Mouse (Mus musculus) right cerebral cortex, postnatal 25 days (tissue): ENCODE results near the gene 1110057P08Rik.
"Not testable (repeated sequence)": the region's sequence is repeated elsewhere in the genome, so short reads cannot be mapped to it uniquely, and the experiment has no call there.

ENCODE experiments used
- DNase-seq: peaks from one replicate; pipeline ENCODE4 v3.0.0; 2022

The 1110057P08Rik gene

GRCm38 (mm10) chr16:89174435-89174834 lies at the start of gene 1110057P08Rik:
Gene 1110057P08Rik, plus strand, starts transcription at chr16:89174735.
- no peak for DNase-seq

GRCm38 (mm10) chr16:89140551-89140950 lies 34.0 kb upstream of the 1110057P08Rik start, which contains the start of gene Gm6358:
Gene Gm6358, plus strand, starts transcription at chr16:89140851.
- no peak for DNase-seq

GRCm38 (mm10) chr16:89150786-89151185 lies 23.7 kb upstream of the 1110057P08Rik start, which contains the start of gene Gm10061:
Gene Gm10061, plus strand, starts transcription at chr16:89151086.
- no peak for DNase-seq

DNA sequence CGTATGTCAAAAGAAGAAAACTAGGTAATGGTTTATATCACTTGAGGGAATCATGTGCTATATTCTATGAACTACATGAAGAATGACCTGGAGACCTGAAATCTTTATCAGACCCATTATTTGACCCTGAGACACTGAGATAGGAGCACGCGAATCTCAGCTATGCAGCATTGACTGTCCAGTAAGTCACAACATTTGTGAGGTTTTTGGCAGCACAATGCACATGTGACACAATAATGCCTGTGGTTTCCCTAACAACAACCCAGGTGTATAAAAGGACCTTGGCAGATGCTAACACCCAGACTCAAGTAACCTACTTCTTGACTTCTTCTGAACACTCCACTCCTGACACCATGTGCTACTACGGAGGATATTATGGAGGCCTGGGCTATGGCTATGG lies 16.9 kb upstream of the 1110057P08Rik start, which contains the start of gene Gm9789:
Gene Gm9789 (plus strand): TSS at position 301 of the 400 bp plus-strand sequence.
- DNase-seq, result no peak

- not testable (repeated sequence) for DNase-seq
Observed at GRCm38 (mm10) chr16:89169190-89169589, 5.3 kb upstream of the 1110057P08Rik start, which contains the start of gene Gm7735. Gene Gm7735, plus strand, starts transcription at chr16:89169490.

DNA sequence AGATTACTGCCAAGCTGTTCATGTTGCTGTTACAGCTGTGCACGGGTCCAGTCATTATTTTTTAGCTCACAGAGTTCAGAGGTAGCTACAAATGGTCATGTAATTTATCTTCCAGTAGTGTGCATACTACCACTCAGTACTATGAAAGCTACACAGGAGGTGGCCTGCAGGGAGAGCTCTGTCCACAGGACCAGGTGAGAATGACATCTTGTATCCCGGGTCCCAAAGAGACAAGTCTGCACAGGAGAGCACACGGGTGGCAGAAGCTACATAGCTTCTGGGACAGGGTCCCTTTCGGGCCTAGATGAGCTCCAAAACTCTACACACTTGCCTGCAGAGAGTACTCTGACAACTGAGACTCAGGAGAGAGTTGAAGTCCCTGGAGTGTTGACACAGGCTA lies 14.1 kb downstream of the 1110057P08Rik start:
- no peak for DNase-seq

DNA sequence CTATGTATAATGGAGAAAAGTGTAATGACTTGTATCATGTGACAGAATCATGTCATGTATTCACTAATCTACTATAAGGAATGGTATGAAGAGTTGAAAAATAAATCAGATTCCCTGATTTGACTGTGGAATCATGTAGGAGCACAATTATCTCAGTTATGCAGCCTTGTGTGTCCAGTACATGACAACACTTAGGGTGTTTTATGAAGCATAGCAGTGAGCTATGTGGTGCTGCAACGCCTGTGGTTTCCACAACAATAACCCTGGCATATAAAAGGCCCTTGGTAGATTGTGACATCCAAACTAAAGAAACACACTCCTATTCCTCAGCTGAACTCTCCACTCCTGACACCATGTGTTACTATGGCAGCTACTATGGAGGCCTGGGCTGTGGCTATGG lies 31.0 kb downstream of the 1110057P08Rik start, which contains the start of gene Krtap20-2:
Gene Krtap20-2 (plus strand): TSS at position 301 of the 400 bp plus-strand sequence.
- DNase-seq, result no peak
